ENCODE assay signal across 16 mouse cellular contexts in genomic region chr12:59019891-59020290, GRCm38 (mm10).
"Had no signal": no experiment of that assay in that cellular context is flagged by ENCODE, and none has a peak within 500 bp of the region (broad histone marks: within the 10 kb centered on the region; RNA-seq: fewer than 3 reads in every experiment).

No protein-coding gene starts in this region.

- H3K9ac ChIP-seq: neural tube, embryonic 13.5 days; neural tube, embryonic 15.5 days; stomach, embryonic 15.5 days had no signal

- H3K4me2 ChIP-seq: neural tube, embryonic 13.5 days; neural tube, embryonic 15.5 days; stomach, embryonic 15.5 days had no signal

- DNase-seq: retina, postnatal 1 day; right cerebral cortex, adult 18-20 months; right cerebral cortex, postnatal 14 days; right cerebral cortex, postnatal 25 days; right cerebral cortex, postnatal 4 days; spleen, adult 18-20 months; thymus, adult 18-20 months; thymus, adult 2 months; thymus, postnatal 14 days; thymus, postnatal 25 days; thymus, postnatal 36 days; thymus, postnatal 4 days had no signal

- H3K27ac ChIP-seq: neural tube, embryonic 13.5 days; neural tube, embryonic 15.5 days; stomach, embryonic 15.5 days; stomach, postnatal 0 days had no signal

- H3K4me3 ChIP-seq: neural tube, embryonic 13.5 days; neural tube, embryonic 15.5 days; stomach, embryonic 15.5 days had no signal

- H3K4me1 ChIP-seq: neural tube, embryonic 13.5 days; neural tube, embryonic 15.5 days; stomach, embryonic 15.5 days had no signal

- H3K27me3 ChIP-seq: neural tube, embryonic 13.5 days; neural tube, embryonic 15.5 days; stomach, embryonic 15.5 days had no signal

- H3K9me3 ChIP-seq: neural tube, embryonic 13.5 days; neural tube, embryonic 15.5 days; stomach, embryonic 15.5 days had no signal
